Mouse (Mus musculus): ENCODE measurements around the gene Ccl24.
"Not testable (repeated sequence)": the region's sequence is repeated elsewhere in the genome, so short reads cannot be mapped to it uniquely, and the experiment has no call there.

Gene Ccl24

DNA sequence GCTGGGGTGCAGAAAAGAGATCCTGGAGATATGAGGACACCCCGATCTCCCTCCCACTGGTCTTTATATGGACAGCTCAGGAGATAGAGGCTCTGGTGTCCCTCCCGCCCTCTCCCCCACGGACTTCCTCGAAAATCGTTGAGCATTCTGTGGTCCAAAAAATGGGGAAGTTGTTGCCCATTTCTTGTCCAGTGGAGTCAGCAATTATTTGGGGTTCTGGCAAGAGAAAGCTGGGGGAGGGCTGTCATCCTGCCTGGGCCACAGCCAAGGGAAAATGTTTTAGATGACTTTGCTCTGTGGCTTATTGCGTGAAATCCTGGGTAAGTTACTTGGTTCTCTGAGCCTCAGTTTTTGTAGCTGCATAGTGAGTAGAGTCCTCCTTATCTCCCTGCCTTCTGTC lies at the start of gene Ccl24:
TSS of gene Ccl24 (minus strand) at position 44 of the 400 bp plus-strand sequence.
- DNase-seq: no peak

- no peak for DNase-seq
Observed at GRCm38 (mm10) chr5:135621725-135622124, 48.9 kb upstream of the Ccl24 start.

DNA sequence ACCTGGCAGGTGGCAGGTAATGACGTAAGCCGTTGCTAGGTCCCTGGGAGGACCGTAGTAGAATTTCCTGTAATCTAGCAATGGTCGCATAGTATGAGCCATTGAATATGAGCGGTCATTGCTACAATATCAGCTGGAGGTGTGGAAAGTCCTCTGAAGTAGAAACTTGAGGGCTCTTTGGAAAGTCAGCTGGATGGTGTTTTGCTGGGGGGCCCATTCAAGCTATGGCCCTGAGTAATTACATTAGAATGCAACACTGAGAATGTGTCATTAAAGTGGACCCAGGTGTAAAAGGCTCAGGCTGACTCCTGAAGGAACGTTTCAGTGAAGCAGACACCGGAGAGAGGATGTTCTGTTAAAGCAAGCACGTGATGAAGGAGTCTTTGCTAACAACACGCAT lies 47.7 kb upstream of the Ccl24 start:
- no peak for DNase-seq

DNA sequence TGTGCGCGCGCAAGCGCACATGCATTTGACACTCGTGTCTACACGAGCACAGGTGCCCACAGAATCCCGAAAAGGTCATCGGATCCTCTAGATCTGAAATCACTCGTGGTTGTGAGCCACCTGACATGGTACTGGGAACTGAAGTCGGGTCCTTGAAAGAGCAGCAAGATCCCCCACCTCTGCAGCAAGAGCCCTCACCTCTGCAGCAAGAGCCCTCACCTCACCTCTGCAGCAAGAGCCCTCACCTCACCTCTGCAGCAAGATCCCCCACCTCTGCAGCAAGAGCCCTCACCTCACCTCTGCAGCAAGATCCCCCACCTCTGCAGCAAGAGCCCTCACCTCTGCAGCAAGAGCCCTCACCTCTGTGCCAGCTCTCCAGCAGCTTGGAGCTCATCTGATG lies 46.9 kb upstream of the Ccl24 start:
- DNase-seq: not testable (repeated sequence)

DNA sequence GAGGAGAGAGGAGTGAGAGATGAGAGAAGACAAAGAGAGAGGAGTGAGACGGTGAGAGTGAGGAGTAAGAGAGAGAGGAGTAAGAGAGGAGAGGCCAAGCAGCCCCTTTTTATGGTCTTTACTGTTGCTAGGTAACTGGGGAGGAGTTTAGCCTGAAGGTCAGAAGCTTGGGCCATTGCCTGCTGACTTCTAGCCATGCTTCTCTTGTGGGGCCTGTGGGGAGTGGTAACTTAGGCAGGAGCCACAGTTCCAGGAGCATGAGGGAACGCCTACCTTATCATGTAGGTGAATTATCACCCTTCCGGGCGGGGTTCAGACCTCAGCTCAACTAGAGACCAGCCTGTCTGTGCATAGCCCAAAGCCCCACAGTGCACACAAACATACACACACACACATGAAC lies 36.9 kb upstream of the Ccl24 start:
- DNase-seq: no peak

DNA sequence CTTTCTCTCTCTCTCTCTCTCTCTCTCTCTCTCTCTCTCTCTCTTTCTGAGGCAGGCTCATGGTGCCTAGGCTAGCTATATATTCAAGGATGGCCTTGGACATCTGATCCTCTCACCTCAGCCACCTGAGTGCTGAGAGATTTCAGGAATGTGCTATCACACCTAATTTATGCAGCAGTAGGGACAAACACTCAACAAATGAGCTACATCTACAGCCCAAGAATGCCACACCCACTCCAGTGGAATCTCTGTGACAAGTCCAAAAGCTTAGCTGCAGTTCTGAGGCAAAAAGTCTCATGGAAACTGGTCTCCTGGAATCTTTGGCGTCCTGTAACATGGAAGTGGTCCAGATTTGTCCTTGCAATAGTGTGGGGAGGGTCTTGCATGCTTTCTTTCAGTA lies 34.7 kb upstream of the Ccl24 start:
- DNase-seq: no peak

DNA sequence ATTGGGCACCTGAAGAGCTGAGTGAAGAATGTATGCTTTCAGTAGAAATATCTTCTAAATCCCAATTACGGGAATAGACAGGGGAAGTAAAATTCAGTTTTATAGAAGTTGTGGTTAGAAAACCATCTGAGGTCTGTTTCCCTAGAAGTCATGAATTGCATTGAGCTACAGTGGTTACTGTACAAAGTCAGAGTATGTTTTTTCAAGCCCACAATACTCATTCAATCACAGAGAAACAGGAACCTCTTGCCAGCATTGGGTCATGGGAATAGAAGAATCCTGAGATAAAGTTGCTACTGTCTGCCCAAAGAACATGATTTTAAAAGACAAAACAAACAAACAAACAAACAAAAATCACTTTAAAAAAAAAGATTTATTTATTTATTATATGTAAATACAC lies 33.9 kb upstream of the Ccl24 start:
- not testable (repeated sequence) for DNase-seq

GRCm38 (mm10) chr5:135604643-135605042 lies 31.8 kb upstream of the Ccl24 start:
- DNase-seq: not testable (repeated sequence)

GRCm38 (mm10) chr5:135589996-135590784 lies 17.3 kb upstream of the Ccl24 start:
- no peak for DNase-seq

- DNase-seq: no peak
Observed at GRCm38 (mm10) chr5:135587764-135588163, 14.9 kb upstream of the Ccl24 start.

GRCm38 (mm10) chr5:135585691-135586090 lies 12.8 kb upstream of the Ccl24 start:
- no peak for DNase-seq

DNA sequence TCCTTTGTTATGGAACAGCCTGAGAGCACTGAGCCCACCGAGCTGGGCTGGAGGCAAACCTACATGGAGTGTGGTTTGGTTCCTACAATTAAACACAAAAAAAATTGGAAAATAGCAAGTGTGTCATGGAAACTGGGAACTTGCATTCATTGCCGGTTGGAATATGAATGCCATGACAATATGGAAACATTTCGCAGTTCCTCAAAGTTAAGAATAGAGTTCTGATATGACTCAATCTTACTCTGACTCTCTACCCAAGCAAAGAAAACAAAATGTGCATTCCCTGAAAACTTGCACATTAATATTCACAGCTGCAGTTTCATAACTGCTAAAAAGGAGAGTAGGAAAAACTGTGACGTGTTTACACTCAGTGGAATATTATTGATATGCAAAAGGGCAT lies 9.5 kb upstream of the Ccl24 start:
- no peak for DNase-seq

DNA sequence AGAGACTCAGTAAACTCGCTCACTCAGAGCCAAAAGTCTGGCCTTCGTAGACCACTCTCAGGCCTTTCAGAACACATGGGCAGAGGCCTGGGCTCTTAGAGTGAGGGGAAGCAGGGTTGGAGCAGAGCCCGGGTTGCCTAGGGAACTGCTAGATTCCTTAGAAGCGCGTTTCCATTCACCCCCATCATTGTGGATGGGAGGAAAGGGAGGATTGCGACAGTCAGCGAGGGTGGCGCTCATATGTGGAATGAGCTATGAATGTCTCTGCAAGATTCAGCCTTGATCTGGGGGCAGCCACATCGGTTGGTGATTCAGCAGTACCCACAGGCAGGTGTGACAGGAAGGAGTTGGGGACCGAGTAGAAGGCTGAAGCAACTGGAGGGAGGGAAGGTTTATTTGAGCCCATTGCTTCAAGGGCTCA lies 6.5 kb upstream of the Ccl24 start:
- peak; percentile 53 for DNase-seq

DNA sequence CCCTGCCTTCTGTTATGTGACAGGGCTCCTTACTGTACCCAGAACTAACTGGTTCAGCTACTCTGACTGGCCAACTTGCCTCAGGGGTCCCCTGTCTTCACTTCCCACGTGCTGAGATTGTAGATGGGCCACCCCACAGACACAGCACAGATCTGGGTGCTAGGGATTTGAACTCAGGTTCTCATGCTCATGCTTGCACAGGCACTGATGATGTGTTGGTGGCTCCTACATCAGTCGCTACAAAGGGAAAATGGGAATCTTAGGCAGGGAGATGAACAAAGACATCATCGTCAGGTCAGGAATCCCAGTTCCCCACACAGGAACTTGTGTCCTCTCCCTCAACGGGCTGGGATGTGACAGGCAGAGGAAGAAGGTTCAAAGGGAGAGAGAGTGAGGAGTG lies 3.2 kb upstream of the Ccl24 start:
- DNase-seq: no peak

GRCm38 (mm10) chr5:135568698-135569097 lies 4.2 kb downstream of the Ccl24 start:
- DNase-seq: no peak

DNA sequence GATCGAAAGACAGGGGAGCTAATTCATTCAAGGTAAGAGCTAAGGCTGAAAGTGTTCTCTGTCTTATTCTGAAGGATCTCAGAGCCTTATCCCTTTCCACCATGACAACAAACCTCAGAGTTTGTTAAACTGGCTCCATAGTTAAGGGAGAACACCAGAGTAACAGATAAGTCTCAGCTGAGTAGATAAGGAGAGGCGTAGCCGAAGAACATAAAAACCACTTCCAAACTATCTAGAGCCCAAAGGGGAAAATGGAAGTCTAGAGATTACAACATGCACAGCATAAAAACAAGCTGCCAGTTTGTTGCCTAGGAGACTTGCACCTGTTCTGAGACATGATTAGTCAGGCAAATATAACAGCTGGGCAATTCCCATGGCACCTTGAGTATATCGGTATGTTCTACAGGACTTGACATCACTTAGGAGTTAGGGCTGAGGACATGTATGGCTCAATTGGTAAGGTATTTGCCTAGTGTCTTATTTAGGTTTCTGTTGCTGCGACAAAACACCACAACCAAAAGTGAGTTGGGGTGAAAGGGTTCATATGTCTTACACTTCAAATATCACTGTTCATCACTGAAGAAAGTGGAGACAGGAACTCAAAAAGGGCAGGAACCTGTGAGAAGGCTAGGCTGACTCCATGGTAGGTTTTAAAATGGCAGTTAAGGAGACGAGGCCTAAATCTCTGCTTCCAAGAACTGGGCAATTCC lies 5.1 kb downstream of the Ccl24 start:
- DNase-seq: no peak

GRCm38 (mm10) chr5:135563469-135563868 lies 9.4 kb downstream of the Ccl24 start, which contains the start of gene Ccl26:
Gene Ccl26 (minus strand): TSS chr5:135563569.
- no peak for DNase-seq

DNA sequence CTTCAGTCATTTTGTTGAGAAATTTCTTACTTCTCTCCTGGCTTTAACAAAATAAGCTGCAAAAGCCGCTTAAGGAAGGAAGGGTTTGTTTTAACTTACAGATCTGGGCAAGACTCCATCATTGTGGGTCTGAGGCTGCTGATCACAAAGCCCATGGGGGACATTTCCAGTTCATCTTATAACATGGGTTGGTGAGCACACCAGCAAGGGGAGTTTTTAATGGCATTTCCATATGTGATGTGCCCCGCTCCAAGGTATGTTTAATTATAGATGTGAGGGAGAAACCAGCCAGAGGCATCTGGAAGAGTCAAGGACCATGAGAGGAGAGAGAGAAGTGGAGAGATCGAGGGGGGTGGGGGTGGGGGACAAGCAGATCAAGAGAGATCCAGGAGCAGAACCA lies 15.2 kb downstream of the Ccl24 start:
- DNase-seq: no peak

- no peak for DNase-seq
Observed at GRCm38 (mm10) chr5:135557051-135557450, 15.8 kb downstream of the Ccl24 start.

DNA sequence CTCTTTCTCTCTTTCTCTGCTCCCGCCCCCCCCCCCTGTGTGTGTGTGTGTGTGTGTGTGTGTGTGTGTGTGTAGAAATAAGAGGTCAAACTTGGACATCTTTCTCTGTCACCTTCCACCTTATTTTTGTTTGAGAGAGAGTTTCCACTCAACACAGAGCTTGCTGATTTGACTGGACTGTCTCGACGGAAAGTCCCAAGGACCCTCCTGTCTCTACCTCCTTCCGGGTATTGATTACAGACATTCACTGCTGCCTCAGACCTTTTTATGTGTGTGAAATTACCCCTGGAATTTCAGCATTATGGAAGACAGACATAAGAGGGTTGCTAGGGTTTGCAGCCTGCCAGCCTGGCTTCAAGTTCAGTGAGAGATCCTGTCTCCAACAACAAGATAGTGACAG lies 16.6 kb downstream of the Ccl24 start:
- DNase-seq: no peak

DNA sequence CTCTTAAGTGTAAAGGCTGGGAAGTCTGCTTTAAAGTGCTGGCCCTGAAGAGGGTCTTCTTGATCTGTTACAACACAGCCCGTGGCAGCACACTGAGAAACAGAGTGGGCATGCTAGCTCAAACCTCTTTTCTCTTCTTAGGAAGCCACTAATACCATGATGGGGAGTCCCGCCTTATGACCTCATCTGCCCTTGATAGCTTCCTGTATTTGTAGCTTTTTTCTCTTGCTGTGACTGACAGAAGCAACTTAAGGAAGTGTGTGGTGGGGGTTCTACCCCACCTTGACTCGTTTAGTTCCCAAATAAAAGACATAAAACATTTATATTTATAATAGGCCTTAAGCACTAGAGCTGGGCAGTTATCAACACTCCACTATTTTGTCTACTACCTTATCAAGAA lies 21.3 kb downstream of the Ccl24 start:
- DNase-seq: no peak

DNA sequence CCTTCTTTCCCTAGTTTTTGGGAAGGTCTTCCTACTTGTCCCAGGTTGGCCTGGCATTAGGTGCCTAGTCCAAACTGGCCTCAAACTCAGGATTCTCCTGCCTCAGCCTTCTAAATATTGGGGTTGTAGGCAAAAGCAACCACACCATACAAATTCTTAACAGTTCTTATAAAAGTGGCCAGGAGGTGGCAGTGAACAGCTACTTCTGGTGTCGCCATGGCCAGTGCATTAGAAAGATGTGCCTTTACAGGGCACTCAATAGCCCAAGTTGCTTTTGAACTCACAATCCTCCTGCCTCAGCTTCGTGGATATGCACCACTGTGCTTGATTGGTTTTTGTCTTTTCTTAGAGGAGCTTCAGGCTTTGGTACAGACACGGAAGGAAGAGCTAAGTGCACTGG lies 21.9 kb downstream of the Ccl24 start:
- DNase-seq: no peak

DNA sequence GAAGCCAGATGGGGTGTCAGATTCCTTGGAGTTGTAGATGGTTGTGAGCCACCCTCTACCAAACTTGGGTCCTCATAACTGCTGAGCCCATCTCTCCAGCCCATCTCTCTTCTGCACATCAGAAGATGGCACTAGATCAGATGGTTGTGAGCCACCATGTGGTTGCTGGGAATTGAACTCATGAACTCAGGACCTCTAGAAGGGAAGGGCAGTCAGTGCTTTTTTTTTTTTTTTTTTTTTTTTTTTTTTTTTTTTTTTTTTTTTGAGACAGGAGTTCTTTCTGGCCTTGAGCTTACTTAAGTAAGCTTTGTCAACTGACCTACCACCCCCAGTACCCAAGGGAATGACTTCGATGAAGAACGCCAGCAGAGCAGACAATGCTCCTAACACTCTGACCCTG lies 24.9 kb downstream of the Ccl24 start:
- no peak for DNase-seq

All from layer of hippocampus, adult 9-11 months (tissue).